Mouse (Mus musculus) liver, adult 10 weeks (tissue): ENCODE results near the gene Rpp25. TPM values are rescaled to one million over a fixed set of nuclear protein-coding genes. Genes with fewer than 3 reads are reported as not detected.

ENCODE experiments used
- polyA plus RNA-seq: library from polyadenylated mRNA; stranded (reverse); fragments of 350-450 nt; fragmentation: Illumina TruSeq; extraction: RNeasy Lipid Tissue Mini Kit (QIAGEN cat#74804); gene quantifications from one replicate; pipeline ENCODE4 v1.2.3, GENCODE M21; 2014; ENCODE audit warnings: low read depth, low replicate concordance

Gene Rpp25
- not detected for polyA plus RNA-seq

GRCm38 (mm10) chr9:57503622-57504380 lies at the start of gene Rpp25:
Rpp25 (plus strand) TSS chr9:57504026.

GRCm38 (mm10) chr9:57467896-57468549 lies 35.8 kb upstream of the Rpp25 start, which contains the start of gene Scamp5:
Scamp5 (minus strand) TSS chr9:57468060.

GRCm38 (mm10) chr9:57521056-57521911 lies 17.5 kb downstream of the Rpp25 start, which contains the start of gene Cox5a:
Cox5a (plus strand) TSS chr9:57521274.

GRCm38 (mm10) chr9:57537044-57537727 lies 33.4 kb downstream of the Rpp25 start, which contains the start of gene Fam219b:
Fam219b (plus strand) TSS chr9:57537528.

GRCm38 (mm10) chr9:57552139-57552887 lies 48.5 kb downstream of the Rpp25 start, which contains the start of gene Mpi:
Mpi (minus strand) TSS chr9:57552763.

Other genes starting within 250 kb of the Rpp25 start
- gene 1700017B05Rik, start 241.4 kb upstream of the Rpp25 start, polyA plus RNA-seq = 0.40 TPM
- gene Ppcdc, start 63.9 kb upstream of the Rpp25 start, polyA plus RNA-seq = 10.6 TPM
- gene Scamp5, start 36.0 kb upstream of the Rpp25 start, polyA plus RNA-seq = 3.3 TPM
- gene Cox5a, start 17.2 kb downstream of the Rpp25 start, polyA plus RNA-seq = 732 TPM
- gene Fam219b, start 33.5 kb downstream of the Rpp25 start, polyA plus RNA-seq = 2.8 TPM
- 4.0 TPM for gene Mpi, start 48.7 kb downstream of the Rpp25 start, polyA plus RNA-seq
- gene Scamp2, start 56.9 kb downstream of the Rpp25 start, polyA plus RNA-seq = 4.7 TPM
- 2.8 TPM for gene Ulk3, start 85.4 kb downstream of the Rpp25 start, polyA plus RNA-seq
- not detected for gene Cplx3, start 102.3 kb downstream of the Rpp25 start, polyA plus RNA-seq
- gene Lman1l, start 116.7 kb downstream of the Rpp25 start, polyA plus RNA-seq = not detected
- gene Csk, start 149.6 kb downstream of the Rpp25 start, polyA plus RNA-seq = 4.0 TPM
- gene Cyp1a2, start 179.7 kb downstream of the Rpp25 start, polyA plus RNA-seq = 231 TPM
- gene Cyp1a1, start 183.9 kb downstream of the Rpp25 start, polyA plus RNA-seq = 0.74 TPM
- gene Edc3, start 204.5 kb downstream of the Rpp25 start, polyA plus RNA-seq = 2.6 TPM